In genomic region chr9:120029880-120030279, GRCm38 (mm10) we compare ENCODE assay signal across 25 mouse cellular contexts. TPM values are rescaled to one million over a fixed set of nuclear protein-coding genes. Genes with fewer than 3 reads are reported as not detected.
DNase-seq lines count a peak whose midpoint lies in the region; ATAC-seq lines count a peak whose summit lies in the region.
"Had no signal": no experiment of that assay in that cellular context is flagged by ENCODE, and none has a peak within 500 bp of the region (broad histone marks: within the 10 kb centered on the region; RNA-seq: fewer than 3 reads in every experiment).

No protein-coding gene starts in this region.

- intact Hi-C loops in heart, postnatal 14 days (cut with DNase I) = loop anchor here (2.0 kb wide), 2 partner anchors 43 to 69 kb away; no protein-coding TSS in a partner anchor

- no peak overlapping the region for H3K4me2 ChIP-seq in heart, embryonic 12.5 days
- H3K4me2 ChIP-seq: embryonic facial prominence, embryonic 12.5 days; forebrain, embryonic 13.5 days; forebrain, embryonic 15.5 days had no signal

- no peaks in the 10 kb centered on the region for H3K9me3 ChIP-seq in heart, embryonic 12.5 days (replicated peaks)
- H3K9me3 ChIP-seq: embryonic facial prominence, embryonic 10.5 days; embryonic facial prominence, embryonic 12.5 days; forebrain, embryonic 13.5 days; forebrain, embryonic 15.5 days; G1E had no signal

- H3K4me3 ChIP-seq in heart, embryonic 12.5 days = no peak overlapping the region
- H3K4me3 ChIP-seq: embryonic facial prominence, embryonic 10.5 days; embryonic facial prominence, embryonic 12.5 days; forebrain, embryonic 13.5 days; forebrain, embryonic 15.5 days had no signal

- H3K9ac ChIP-seq in heart, embryonic 12.5 days = no peak overlapping the region
- H3K9ac ChIP-seq: embryonic facial prominence, embryonic 12.5 days; forebrain, embryonic 13.5 days; forebrain, embryonic 15.5 days; forebrain, postnatal 0 days had no signal

- ATAC-seq in heart, embryonic 12.5 days (ENCODE audit: insufficient number of reproducible peaks, low FRiP score) = no peak
- ATAC-seq: forebrain, embryonic 13.5 days; forebrain, embryonic 15.5 days; forebrain, postnatal 0 days; Patski had no signal

- H3K27me3 ChIP-seq in heart, embryonic 12.5 days (replicated peaks) = no peaks in the 10 kb centered on the region
- H3K27me3 ChIP-seq: embryonic facial prominence, embryonic 12.5 days; forebrain, embryonic 13.5 days; forebrain, embryonic 15.5 days; Patski had no signal

- no peaks in the 10 kb centered on the region for H3K36me3 ChIP-seq in heart, embryonic 12.5 days
- H3K36me3 ChIP-seq: embryonic facial prominence, embryonic 10.5 days; embryonic facial prominence, embryonic 12.5 days; forebrain, embryonic 15.5 days; G1E had no signal

- peaks cover 26% of the 10 kb centered on the region for H3K4me1 ChIP-seq in heart, embryonic 12.5 days (replicated peaks)
- H3K4me1 ChIP-seq: embryonic facial prominence, embryonic 12.5 days; forebrain, embryonic 13.5 days had no signal

- DNase-seq in CD4-positive, CD25-positive, alpha-beta regulatory T cell, adult 2 months (ENCODE audit: low read depth, low spot score) = peak; percentile 69
- DNase-seq in T-cell, adult 2 months (ENCODE audit: low spot score) = peak; percentile 36
- peak; percentile 73 for DNase-seq in induced T-regulatory cell, adult 2 months (ENCODE audit: low read depth)
- peak; percentile 64 for DNase-seq in naive thymus-derived CD4-positive, alpha-beta T cell, adult 2 months (ENCODE audit: low read depth)
- no peak for DNase-seq in kidney, adult 18-20 months
- DNase-seq in heart, postnatal 14 days = no peak
- no peak for DNase-seq in heart, adult 18-20 months
- DNase-seq: adrenal gland, adult 8-10 months; adrenal gland, postnatal 14 days; adrenal gland, postnatal 36 days; cerebellum, adult 11-12 months; cerebellum, adult 2 months; cerebellum, adult 9-10 months; cerebellum, postnatal 10 days; cerebellum, postnatal 25 days; forebrain, postnatal 0 days had no signal

- 89% methylated on average over 6 of the region's 6 CpGs for WGBS in heart, embryonic 12.5 days

- no peak overlapping the region for H3K27ac ChIP-seq in heart, embryonic 12.5 days (ENCODE audit: poor library complexity, severe bottlenecking)
- H3K27ac ChIP-seq: embryonic facial prominence, embryonic 10.5 days; embryonic facial prominence, embryonic 12.5 days; forebrain, embryonic 13.5 days; forebrain, embryonic 15.5 days had no signal

RNA-seq across cellular contexts. Expression of gene Xirp1, which starts 6.5 kb away (rescaled TPM):
- total RNA-seq in heart, postnatal 14 days (2021) = 100 to 1,000 TPM; 105 to 114 TPM
- 82.9 and 92.6 TPM in 2 replicates for polyA plus RNA-seq in heart, embryonic 12.5 days (2016; fragmentation: Nextera tagmentation; extraction: Ambion mirVana)
- total RNA-seq in heart, adult 18-20 months (2021) = 100 to 1,000 TPM; 145 to 150 TPM
- total RNA-seq: CH12.LX; forebrain, postnatal 0 days had no signal
- polyA plus RNA-seq: forebrain, embryonic 11.5 days; forebrain, embryonic 13.5 days; forebrain, embryonic 15.5 days; forebrain, postnatal 0 days; G1E had no signal

RNA-seq across cellular contexts. Expression of gene Cx3cr1, which starts 39.8 kb away (rescaled TPM):
- total RNA-seq in heart, postnatal 14 days (2021) = 1 to 10 TPM; 3.4 TPM
- 4.4 and 4.9 TPM in 2 replicates for polyA plus RNA-seq in heart, embryonic 12.5 days (2016; fragmentation: Nextera tagmentation; extraction: Ambion mirVana)
- total RNA-seq in heart, adult 18-20 months (2021) = under 1 TPM; 0.80 to 0.92 TPM
- total RNA-seq: CH12.LX had no signal
- polyA plus RNA-seq: G1E, Patski had no signal

RNA-seq across cellular contexts. Expression of gene Csrnp1, which starts 45.4 kb away (rescaled TPM):
- 10 to 100 TPM; 15.8 to 21.4 TPM for total RNA-seq in heart, postnatal 14 days (2021)
- polyA plus RNA-seq in heart, embryonic 12.5 days (2016; fragmentation: Nextera tagmentation; extraction: Ambion mirVana) = 8.2 TPM in 2 replicates
- 10 to 100 TPM; 16.7 to 20.7 TPM for total RNA-seq in heart, adult 18-20 months (2021)

Comparison
In these comparisons a context has a peak if more than half of its experiments do, and no peak if none do; other contexts are left out.
1. DNase-seq: peak in CD4-positive, CD25-positive, alpha-beta regulatory T cell, adult 2 months (single experiment), T-cell, adult 2 months (single experiment), induced T-regulatory cell, adult 2 months (single experiment) and naive thymus-derived CD4-positive, alpha-beta T cell, adult 2 months (single experiment); none in kidney, adult 18-20 months (single experiment), heart, postnatal 14 days (0 of 2) and heart, adult 18-20 months (0 of 2).